Mouse (Mus musculus) MEL (cell line): ENCODE results near the gene Zyg11b. TPM values are rescaled to one million over a fixed set of nuclear protein-coding genes. Genes with fewer than 3 reads are reported as not detected.
A peak's percentile ranks its signal among the peaks of the same experiment; 100 is the strongest.

ENCODE experiments used
- DNase-seq: peaks from one replicate; pipeline ENCODE4 v3.0.0; 2011; ENCODE audit warnings: low read depth, low spot score
- H3K27ac ChIP-seq: 2 replicates; pipeline ENCODE4 v1.5.1; 2012; ENCODE audit warnings: low read depth, mild to moderate bottlenecking, control low read depth, low read length, moderate library complexity; ENCODE audit not compliant: control insufficient read depth
- H3K27me3 ChIP-seq, 2 experiments: fragments of 150-350 bp in 1 of 2; sonication (generic) in 1 of 2; 2 replicates each; pipeline ENCODE4 v1.6.1; 2012; ENCODE audit warnings: low read length in 2 of 2, mild to moderate bottlenecking in 2 of 2, improper control_type of control experiment in 1 of 2, moderate library complexity in 1 of 2; ENCODE audit not compliant: insufficient read depth in 2 of 2, control insufficient read depth in 1 of 2
- H3K36me3 ChIP-seq, 2 experiments: 2 replicates each; pipeline ENCODE4 v1.6.1; 2012 to 2014; ENCODE audit warnings: low read length in 2 of 2, improper control_type of control experiment in 1 of 2, inconsistent platforms in 1 of 2, mild to moderate bottlenecking in 1 of 2; ENCODE audit not compliant: insufficient read depth in 2 of 2, control insufficient read depth in 1 of 2
- H3K4me1 ChIP-seq, 2 experiments: fragments of 150-350 bp in 1 of 2; sonication (generic) in 1 of 2; 2 replicates each; pipeline ENCODE4 v1.6.1; 2012; ENCODE audit warnings: low read length in 2 of 2, improper control_type of control experiment in 1 of 2, mild to moderate bottlenecking in 1 of 2; ENCODE audit not compliant: insufficient read depth in 2 of 2, control insufficient read depth in 1 of 2
- H3K4me3 ChIP-seq, 2 experiments: fragments of 150-350 bp in 1 of 2; sonication (generic) in 1 of 2; 2 replicates each; pipeline ENCODE4 v1.5.1; 2012; ENCODE audit warnings: low read depth in 2 of 2, low read length in 2 of 2, mild to moderate bottlenecking in 2 of 2, moderate library complexity in 2 of 2, control low read depth in 1 of 2, improper control_type of control experiment in 1 of 2; ENCODE audit not compliant: control insufficient read depth in 1 of 2, insufficient read depth in 1 of 2
- H3K79me2 ChIP-seq: 2 replicates; pipeline ENCODE4 v1.6.1; 2012; ENCODE audit warnings: mild to moderate bottlenecking, low read length, moderate library complexity; ENCODE audit not compliant: control insufficient read depth, poor library complexity, insufficient read depth
- H3K9ac ChIP-seq: 2 replicates; pipeline ENCODE4 v1.6.1; 2012; ENCODE audit warnings: low read depth, mild to moderate bottlenecking, control low read depth, low read length, moderate library complexity; ENCODE audit not compliant: control insufficient read depth, poor library complexity, severe bottlenecking
- H3K9me3 ChIP-seq: fragments of 150-350 bp; sonication (generic); replicated peaks from 2 replicates; pipeline ENCODE4 v1.6.1; 2012; ENCODE audit warnings: mild to moderate bottlenecking, low read length, improper control_type of control experiment, moderate library complexity; ENCODE audit not compliant: insufficient read depth
- BHLHE40 ChIP-seq: IDR thresholded peaks from 2 replicates; pipeline ENCODE4 v1.6.1; 2012; ENCODE audit warnings: low read depth, mild to moderate bottlenecking, inconsistent platforms, low read length, improper control_type of control experiment, borderline replicate concordance
- CHD1 ChIP-seq: IDR thresholded peaks from 2 replicates; pipeline ENCODE4 v1.6.1; 2012; ENCODE audit warnings: low read depth, mild to moderate bottlenecking, inconsistent platforms, low read length, improper control_type of control experiment
- CTCF ChIP-seq, 3 experiments: IDR thresholded peaks in 2 of 3; conservative IDR thresholded peaks in 1 of 3; 2 replicates each; pipeline ENCODE4 v1.5.1; 2011 to 2012; ENCODE audit warnings: low read length in 3 of 3, low read depth in 2 of 3, mild to moderate bottlenecking in 2 of 3, improper control_type of control experiment in 1 of 3, inconsistent platforms in 1 of 3, mixed read lengths in 1 of 3, moderate library complexity in 1 of 3; ENCODE audit not compliant: control insufficient read depth in 1 of 3, insufficient read depth in 1 of 3, poor library complexity in 1 of 3, severe bottlenecking in 1 of 3
- ELF1 ChIP-seq: IDR thresholded peaks from 2 replicates; pipeline ENCODE4 v1.6.1; 2014; ENCODE audit warnings: low read depth, mild to moderate bottlenecking, inconsistent platforms, low read length, improper control_type of control experiment, moderate library complexity
- ETS1 ChIP-seq: IDR thresholded peaks from 2 replicates; pipeline ENCODE4 v1.6.1; 2012; ENCODE audit warnings: low read depth, mild to moderate bottlenecking, inconsistent platforms, low read length, improper control_type of control experiment, moderate library complexity
- JUND ChIP-seq: IDR thresholded peaks from 2 replicates; pipeline ENCODE4 v1.6.1; 2011; ENCODE audit warnings: low read depth, mild to moderate bottlenecking, improper control_type of control experiment, low read length
- KAT2A ChIP-seq: conservative IDR thresholded peaks from 2 replicates; pipeline ENCODE4 v1.6.1; 2012; ENCODE audit warnings: low read depth, low read length, improper control_type of control experiment, inconsistent platforms
- MAX ChIP-seq: IDR thresholded peaks from 2 replicates; pipeline ENCODE4 v1.6.1; 2011; ENCODE audit warnings: low read length, improper control_type of control experiment
- MAZ ChIP-seq: IDR thresholded peaks from 2 replicates; pipeline ENCODE4 v1.6.1; 2012; ENCODE audit warnings: low read depth, mild to moderate bottlenecking, inconsistent platforms, low read length, improper control_type of control experiment
- MYC ChIP-seq: IDR thresholded peaks from 2 replicates; pipeline ENCODE4 v1.6.1; 2011; ENCODE audit warnings: low read depth, mild to moderate bottlenecking, low read length, improper control_type of control experiment, moderate library complexity
- NELFE ChIP-seq: IDR thresholded peaks from 2 replicates; pipeline ENCODE4 v1.6.1; 2011; ENCODE audit warnings: low read depth, low read length, improper control_type of control experiment
- NRF1 ChIP-seq: IDR thresholded peaks from 2 replicates; pipeline ENCODE4 v1.6.1; 2014; ENCODE audit warnings: low read depth, mild to moderate bottlenecking, inconsistent platforms, low read length, improper control_type of control experiment, moderate library complexity; ENCODE audit not compliant: poor library complexity, insufficient read depth, severe bottlenecking
- POLR2A ChIP-seq, 2 experiments: IDR thresholded peaks; 2 replicates each; pipeline ENCODE4 v1.6.1; 2011 to 2012; ENCODE audit warnings: low read length in 2 of 2, mild to moderate bottlenecking in 2 of 2, control low read depth in 1 of 2, improper control_type of control experiment in 1 of 2, low read depth in 1 of 2, moderate library complexity in 1 of 2; ENCODE audit not compliant: control insufficient read depth in 1 of 2, insufficient read depth in 1 of 2, poor library complexity in 1 of 2
- POLR2AphosphoS2 ChIP-seq: IDR thresholded peaks from 2 replicates; pipeline ENCODE4 v1.6.1; 2011; ENCODE audit warnings: low read length, improper control_type of control experiment
- POLR2AphosphoS5 ChIP-seq: IDR thresholded peaks from 2 replicates; pipeline ENCODE4 v1.6.1; 2012; ENCODE audit warnings: low read depth, borderline replicate concordance, mild to moderate bottlenecking, inconsistent platforms, low read length, moderate library complexity, mixed read lengths
- RAD21 ChIP-seq: IDR thresholded peaks from 2 replicates; pipeline ENCODE4 v1.6.1; 2011; ENCODE audit warnings: mild to moderate bottlenecking, low read depth, low read length, improper control_type of control experiment
- RCOR1 ChIP-seq: IDR thresholded peaks from 2 replicates; pipeline ENCODE4 v1.6.1; 2012; ENCODE audit warnings: low read depth, mild to moderate bottlenecking, inconsistent platforms, low read length, improper control_type of control experiment
- TBP ChIP-seq: IDR thresholded peaks from 2 replicates; pipeline ENCODE4 v1.8.0; 2011; ENCODE audit warnings: low read depth, low read length, improper control_type of control experiment
- TCF12 ChIP-seq: IDR thresholded peaks from 2 replicates; pipeline ENCODE4 v1.6.1; 2014; ENCODE audit warnings: low read depth, mild to moderate bottlenecking, inconsistent platforms, low read length, improper control_type of control experiment, moderate library complexity
- USF1 ChIP-seq: IDR thresholded peaks from 2 replicates; pipeline ENCODE4 v1.6.1; 2014; ENCODE audit warnings: low read depth, mild to moderate bottlenecking, inconsistent platforms, low read length, improper control_type of control experiment, moderate library complexity
- USF2 ChIP-seq, 2 experiments: IDR thresholded peaks; 2 replicates each; pipeline ENCODE4 v1.6.1; 2011 to 2012; ENCODE audit warnings: improper control_type of control experiment in 2 of 2, low read length in 2 of 2, borderline replicate concordance in 1 of 2, inconsistent platforms in 1 of 2, low read depth in 1 of 2, mild to moderate bottlenecking in 1 of 2; ENCODE audit not compliant: insufficient read depth in 1 of 2
- ZKSCAN1 ChIP-seq: IDR thresholded peaks from 2 replicates; pipeline ENCODE4 v1.6.1; 2012; ENCODE audit warnings: low read depth, mild to moderate bottlenecking, inconsistent platforms, low read length, improper control_type of control experiment, moderate library complexity
- polyA plus RNA-seq, 2 experiments: library from polyadenylated mRNA; stranded (reverse) in 1 of 2; unstranded in 1 of 2; fragments of >175 nt in 1 of 2; fragments of >200 nt in 1 of 2; gene quantifications; 2 replicates each; pipeline versions ENCODE4 v1.2.1 to v1.2.4; 2012; ENCODE audit warnings: low replicate concordance in 2 of 2, low read depth in 1 of 2; ENCODE audit not compliant: insufficient read length in 2 of 2, insufficient read depth in 1 of 2, missing spikeins in 1 of 2
- total RNA-seq: library from RNA; depleted of rRNA; stranded (reverse); fragments of 300-350 nt; gene quantifications from 2 replicates; pipeline ENCODE4 v1.2.3, GENCODE M21; 2012

Gene Zyg11b
- total and polyA plus RNA-seq, 3 experiments = 7.7 to 9.2 TPM; not detected in 1

DNA sequence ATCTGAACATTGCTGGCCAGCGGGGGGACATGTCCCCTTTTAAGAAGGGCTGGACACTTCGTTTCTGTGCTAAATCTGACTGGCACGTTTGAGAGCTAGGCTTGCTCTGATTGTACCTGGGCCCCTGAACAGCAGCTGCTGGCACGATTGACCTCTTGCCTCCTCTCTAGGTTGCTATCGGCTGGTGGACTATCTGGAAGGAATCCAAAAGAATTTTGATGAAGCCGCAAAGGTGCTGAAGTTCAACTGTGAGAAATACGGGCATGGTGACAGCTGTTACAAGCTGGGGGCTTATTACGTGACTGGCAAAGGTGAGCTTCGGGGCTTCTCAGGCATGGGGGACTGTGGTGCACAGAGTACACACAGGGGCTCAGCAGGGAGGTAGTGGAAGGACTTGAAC, 31.1 kb upstream of the Zyg11b start:
- Histone ChIP-seq H3K4me1 (peaks cover 11% of the 10 kb centered on the region in 2 experiments), H3K9me3 (no peaks in the 10 kb centered on the region), H3K27me3 (no peaks in the 10 kb centered on the region), H3K4me3 (no peak overlapping the region), H3K9ac (no peak overlapping the region), H3K27ac (no peak overlapping the region), H3K36me3 (peaks cover 0 to 14% of the 10 kb centered on the region in 2 experiments), H3K79me2 (peaks cover 3% of the 10 kb centered on the region; the same call in 1 of the 2 replicates)
- no peak for TF ChIP-seq USF1
- no peak for TF ChIP-seq CHD1
- TF ChIP-seq JUND = no peak
- no peak for DNase-seq

DNA sequence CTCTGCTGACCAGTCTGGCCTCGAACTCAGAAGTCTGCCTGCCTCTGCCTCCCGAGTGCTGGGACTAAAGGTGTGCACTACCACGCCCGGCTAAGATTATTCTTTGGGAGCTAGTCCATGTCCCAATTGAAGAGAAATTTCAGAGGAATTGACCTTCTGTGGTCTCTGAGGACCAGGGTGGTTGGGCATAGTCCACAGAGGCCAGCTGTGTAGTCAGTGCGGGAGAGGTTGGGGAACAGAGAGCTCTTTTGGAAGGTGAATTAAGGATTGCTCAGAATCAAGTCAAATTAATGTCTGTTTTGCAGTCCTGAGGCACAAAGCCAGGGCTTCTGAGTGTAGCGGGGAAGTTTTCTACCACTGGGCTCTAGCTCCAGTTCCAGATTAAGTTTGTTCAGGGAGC, 28.9 kb upstream of the Zyg11b start:
- Histone ChIP-seq H3K79me2 (peaks cover 3% of the 10 kb centered on the region; the same call in 1 of the 2 replicates), H3K4me1 (peaks cover 11 to 12% of the 10 kb centered on the region in 2 experiments), H3K36me3 (peaks cover 0 to 15% of the 10 kb centered on the region in 2 experiments; a peak in 3 of 4 replicates), H3K27me3 (no peaks in the 10 kb centered on the region), H3K4me3 (no peak overlapping the region), H3K27ac (no peak overlapping the region), H3K9ac (no peak overlapping the region), H3K9me3 (no peaks in the 10 kb centered on the region)
- no peak for TF ChIP-seq POLR2AphosphoS2
- no peak for TF ChIP-seq MAX
- TF ChIP-seq POLR2AphosphoS5 = no peak
- TF ChIP-seq MAZ = no peak
- TF ChIP-seq ZKSCAN1 = no peak
- no peak for DNase-seq

GRCm38 (mm10) chr4:108327730-108328484, 27.0 kb upstream of the Zyg11b start, which contains the start of gene Coa7:
Gene Coa7, plus strand, starts transcription at chr4:108328140.
- peaks cover 12 to 17% of the 10 kb centered on the region in 2 experiments for H3K4me1 ChIP-seq
- peak within 1 kb of the TSS; percentile 91 for H3K27ac ChIP-seq
- no peaks in the 10 kb centered on the region for H3K27me3 ChIP-seq
- peak within 1 kb of the TSS; percentile 89 for H3K9ac ChIP-seq
- H3K4me3 ChIP-seq = peak within 1 kb of the TSS; percentile 97 to 98
- DNase-seq = peak; percentile 98
- H3K36me3 ChIP-seq = peaks cover 0 to 15% of the 10 kb centered on the region in 2 experiments; a peak in 2 of 4 replicates
- H3K79me2 ChIP-seq = peaks cover 3% of the 10 kb centered on the region; the same call in 1 of the 2 replicates
- H3K9me3 ChIP-seq = no peaks in the 10 kb centered on the region
- TF ChIP-seq TBP (peak; percentile 77), ELF1 (peak; percentile 34; the same call in 1 of the 2 replicates), NELFE (peak; percentile 86), ETS1 (peak; percentile 66; the same call in 1 of the 2 replicates), USF2 (IDR thresholded peaks at IDR 0.05; ENCODE audit: borderline replicate concordance in 1 of 2, insufficient read depth in 1 of 2, low read depth in 1 of 2, low read length in 2 of 2) (peak; percentile 37 to 77; a peak in 3 of 4 replicates), POLR2A (IDR thresholded peaks at IDR 0.05; ENCODE audit: control insufficient read depth in 1 of 2, insufficient read depth in 1 of 2, low read depth in 1 of 2, low read length in 2 of 2, poor library complexity in 1 of 2) (peak; percentile 75 to 91), RCOR1 (no peak), CTCF (IDR thresholded peaks at IDR 0.05 in 2 of 3, conservative IDR thresholded peaks at IDR 0.05 in 1 of 3; ENCODE audit: control insufficient read depth in 1 of 3, insufficient read depth in 1 of 3, low read depth in 2 of 3, low read length in 3 of 3, poor library complexity in 1 of 3, severe bottlenecking in 1 of 3) (no peak), TCF12 (peak; percentile 48; the same call in 1 of the 2 replicates), USF1 (peak; percentile 97), POLR2AphosphoS2 (peak; percentile 59; the same call in 1 of the 2 replicates), JUND (no peak), MAZ (peak; percentile 60; the same call in 1 of the 2 replicates), NRF1 (peak; percentile 29; the same call in 1 of the 2 replicates), RAD21 (no peak; the same call in 1 of the 2 replicates), MYC (peak; percentile 94), KAT2A (no peak; the same call in 1 of the 2 replicates), POLR2AphosphoS5 (no peak), BHLHE40 (peak; percentile 69; the same call in 1 of the 2 replicates)
